Comparison of ENCODE assay signal across 25 mouse cellular contexts in genomic region chr3:28721218-28721617, GRCm38 (mm10). TPM values are rescaled to one million over a fixed set of nuclear protein-coding genes. Genes with fewer than 3 reads are reported as not detected.
DNase-seq lines count a peak whose midpoint lies in the region; ATAC-seq and TF ChIP-seq lines count a peak whose summit lies in the region.
"Had no signal": no experiment of that assay in that cellular context is flagged by ENCODE, and none has a peak within 500 bp of the region (broad histone marks: within the 10 kb centered on the region; RNA-seq: fewer than 3 reads in every experiment).

No protein-coding gene starts in this region.

- H3K4me1 ChIP-seq in kidney, adult 2 months (ENCODE audit: control insufficient read depth, insufficient read depth, low read length): peaks cover 6% of the 10 kb centered on the region; the same call in 1 of the 2 replicates
- peaks cover 46% of the 10 kb centered on the region for H3K4me1 ChIP-seq in liver, adult 2 months (ENCODE audit: control insufficient read depth, insufficient read depth, low read length)
- H3K4me1 ChIP-seq in liver, embryonic 12.5 days: 0 out of 2 replicates have a peak, but pooled peaks cover 9% of the 10 kb centered on the region
- peaks cover 5% of the 10 kb centered on the region; the same call in 1 of the 2 replicates for H3K4me1 ChIP-seq in lung, postnatal 0 days (ENCODE audit: insufficient read depth, low read depth, low read length)
- H3K4me1 ChIP-seq: embryonic facial prominence, embryonic 13.5 days; forebrain, embryonic 10.5 days; forebrain, embryonic 15.5 days; heart, embryonic 10.5 days; limb, embryonic 12.5 days; midbrain, embryonic 13.5 days; neural tube, embryonic 13.5 days had no signal

- H3K4me3 ChIP-seq in kidney, adult 2 months (ENCODE audit: insufficient read depth, low read depth, low read length): peak overlapping the region; percentile 9
- H3K4me3 ChIP-seq in liver, adult 2 months (ENCODE audit: insufficient read depth, low read depth, low read length): no peak overlapping the region
- no peak overlapping the region for H3K4me3 ChIP-seq in liver, embryonic 12.5 days
- H3K4me3 ChIP-seq in lung, postnatal 0 days (ENCODE audit: low read depth, low read length): no peak overlapping the region
- H3K4me3 ChIP-seq: embryonic facial prominence, embryonic 13.5 days; forebrain, embryonic 10.5 days; forebrain, embryonic 15.5 days; heart, embryonic 10.5 days; heart, embryonic 15.5 days; limb, embryonic 12.5 days; midbrain, embryonic 13.5 days; neural tube, embryonic 13.5 days had no signal

- H3K79me2 ChIP-seq in liver, adult 2 months (ENCODE audit: control insufficient read depth, insufficient read depth, low read length): no peaks in the 10 kb centered on the region

- 26% methylated on average over 5 of the region's 5 CpGs for WGBS in kidney, adult 2 months
- 19% methylated on average over 5 of the region's 5 CpGs for WGBS in liver, adult 2 months
- 65% methylated on average over 5 of the region's 5 CpGs for WGBS in liver, embryonic 12.5 days (ENCODE audit: insufficient replicate concordance)
- WGBS in lung, postnatal 0 days: 21% methylated on average over 5 of the region's 5 CpGs

- DNase-seq in kidney, adult 2 months: peak; percentile 62
- DNase-seq in kidney, postnatal 4 days: no peak
- DNase-seq in liver, adult 2 months (ENCODE audit: extremely low read depth, low read depth, low spot score): peak; percentile 77
- peak; percentile 21 for DNase-seq in lung, postnatal 0 days (ENCODE audit: low spot score)
- no peak for DNase-seq in lung, postnatal 36 days
- no peak for DNase-seq in cerebellum, postnatal 36 days
- DNase-seq: cerebellum, adult 11 months; cerebellum, adult 9-11 months; gastrocnemius, postnatal 25 days; right cerebral cortex, postnatal 4 days had no signal

- no peak overlapping the region for H3K4me2 ChIP-seq in liver, embryonic 12.5 days
- no peak overlapping the region for H3K4me2 ChIP-seq in lung, postnatal 0 days (replicated peaks; ENCODE audit: low read depth, low read length)
- H3K4me2 ChIP-seq: embryonic facial prominence, embryonic 13.5 days; forebrain, embryonic 15.5 days; heart, embryonic 15.5 days; limb, embryonic 12.5 days; lung, embryonic 14.5 days; midbrain, embryonic 13.5 days; neural tube, embryonic 13.5 days had no signal

- H3K36me3 ChIP-seq in kidney, adult 2 months (ENCODE audit: control insufficient read depth, insufficient read depth, low read length): peaks cover 2% of the 10 kb centered on the region; the same call in 1 of the 2 replicates
- peaks cover 48% of the 10 kb centered on the region for H3K36me3 ChIP-seq in liver, adult 2 months (ENCODE audit: control insufficient read depth, insufficient read depth, low read length)
- H3K36me3 ChIP-seq in liver, embryonic 12.5 days: no peaks in the 10 kb centered on the region
- H3K36me3 ChIP-seq in lung, postnatal 0 days (ENCODE audit: insufficient read depth, low read length): no peaks in the 10 kb centered on the region
- H3K36me3 ChIP-seq: embryonic facial prominence, embryonic 13.5 days; forebrain, embryonic 10.5 days; forebrain, embryonic 15.5 days; heart, embryonic 10.5 days; heart, embryonic 15.5 days; limb, embryonic 12.5 days; midbrain, embryonic 13.5 days; neural tube, embryonic 13.5 days had no signal

- no peaks in the 10 kb centered on the region for H3K27me3 ChIP-seq in kidney, adult 2 months (replicated peaks; ENCODE audit: control insufficient read depth, insufficient read depth, low read length)
- no peaks in the 10 kb centered on the region for H3K27me3 ChIP-seq in liver, adult 2 months (ENCODE audit: control insufficient read depth, insufficient read depth, low read length)
- no peaks in the 10 kb centered on the region for H3K27me3 ChIP-seq in liver, embryonic 12.5 days (replicated peaks)
- H3K27me3 ChIP-seq in lung, postnatal 0 days (replicated peaks; ENCODE audit: insufficient read depth, low read length): no peaks in the 10 kb centered on the region
- H3K27me3 ChIP-seq: embryonic facial prominence, embryonic 13.5 days; forebrain, embryonic 15.5 days; heart, embryonic 15.5 days; limb, embryonic 12.5 days; midbrain, embryonic 13.5 days; neural tube, embryonic 13.5 days had no signal

- no peak for TF ChIP-seq EP300 in lung, postnatal 0 days (IDR thresholded peaks at IDR 0.05)

- peak overlapping the region; percentile 84 for H3K27ac ChIP-seq in kidney, adult 2 months (ENCODE audit: insufficient read depth, low read depth, low read length)
- peak overlapping the region; percentile 95 for H3K27ac ChIP-seq in liver, adult 2 months (replicated peaks; ENCODE audit: insufficient read depth, low read depth, low read length)
- no peak overlapping the region for H3K27ac ChIP-seq in liver, embryonic 12.5 days
- no peak overlapping the region for H3K27ac ChIP-seq in lung, postnatal 0 days (ENCODE audit: low read length)
- H3K27ac ChIP-seq: embryonic facial prominence, embryonic 13.5 days; forebrain, embryonic 10.5 days; forebrain, embryonic 15.5 days; heart, embryonic 10.5 days; heart, embryonic 15.5 days; limb, embryonic 12.5 days; macrophage; midbrain, embryonic 13.5 days; neural tube, embryonic 13.5 days had no signal

- no peak for ATAC-seq in liver, embryonic 12.5 days
- ATAC-seq in lung, postnatal 0 days: peak; percentile 46
- ATAC-seq: forebrain, embryonic 15.5 days; hindbrain, embryonic 16.5 days; midbrain, embryonic 13.5 days had no signal

- TF ChIP-seq POLR2A in kidney, adult 2 months (IDR thresholded peaks at IDR 0.05; ENCODE audit: low read depth, low read length): no peak
- TF ChIP-seq POLR2A in liver, adult 2 months (IDR thresholded peaks at IDR 0.05; ENCODE audit: extremely low read depth, insufficient read depth, low read length): no peak

- no peaks in the 10 kb centered on the region for H3K9me3 ChIP-seq in liver, embryonic 12.5 days (replicated peaks)
- H3K9me3 ChIP-seq in lung, postnatal 0 days (ENCODE audit: low read length): no peaks in the 10 kb centered on the region
- H3K9me3 ChIP-seq: embryonic facial prominence, embryonic 13.5 days; forebrain, embryonic 10.5 days; forebrain, embryonic 15.5 days; heart, embryonic 10.5 days; heart, embryonic 15.5 days; limb, embryonic 12.5 days; midbrain, embryonic 13.5 days; neural tube, embryonic 13.5 days had no signal

- no peak overlapping the region for H3K9ac ChIP-seq in liver, adult 2 months (ENCODE audit: low read depth, low read length)
- no peak overlapping the region for H3K9ac ChIP-seq in liver, embryonic 12.5 days
- H3K9ac ChIP-seq in lung, postnatal 0 days (replicated peaks; ENCODE audit: low read depth): no peak overlapping the region
- H3K9ac ChIP-seq: embryonic facial prominence, embryonic 13.5 days; forebrain, embryonic 15.5 days; heart, embryonic 15.5 days; limb, embryonic 12.5 days; lung, embryonic 14.5 days; midbrain, embryonic 13.5 days; neural tube, embryonic 13.5 days had no signal

- no peak for TF ChIP-seq CTCF in kidney, adult 2 months (conservative IDR thresholded peaks at IDR 0.05; ENCODE audit: insufficient read depth, insufficient read length, low read depth, low read length)
- no peak for TF ChIP-seq CTCF in liver, adult 2 months (IDR thresholded peaks at IDR 0.05; ENCODE audit: low read depth, low read length)
- no peak for TF ChIP-seq CTCF in lung, postnatal 0 days (IDR thresholded peaks at IDR 0.05)

RNA-seq across cellular contexts. Expression of gene Slc2a2, which starts 23.5 kb away (rescaled TPM):
- 114 and 127 TPM in 2 replicates for polyA plus RNA-seq in kidney, adult 2 months (2012; rRNA removed)
- 229 and 337 TPM in 2 replicates for total RNA-seq in liver, adult 2 months (2014; rRNA removed)
- 135 and 208 TPM in 2 replicates for polyA plus RNA-seq in liver, adult 2 months (2012; rRNA removed)
- 17.7 and 19.5 TPM in 2 replicates for polyA plus RNA-seq in liver, embryonic 12.5 days (2016; fragmentation: Nextera tagmentation; extraction: Ambion mirVana)
- 0.24 and 0.29 TPM in 2 replicates for polyA plus RNA-seq in lung, postnatal 0 days (2015; fragmentation: Nextera tagmentation; extraction: Ambion mirVana)
- total RNA-seq: common myeloid progenitor, adult 5-6 weeks; gastrocnemius, postnatal 25 days; heart, postnatal 25 days; left cerebral cortex, postnatal 10 days had no signal
- polyA plus RNA-seq: limb, embryonic 12.5 days; macrophage; midbrain, embryonic 13.5 days had no signal

RNA-seq across cellular contexts. Expression of gene Eif5a2, which starts 59.9 kb away (rescaled TPM):
- 1.1 and 1.2 TPM in 2 replicates for polyA plus RNA-seq in kidney, adult 2 months (2012; rRNA removed)
- 0.46 and 0.47 TPM in 2 replicates for total RNA-seq in liver, adult 2 months (2014; rRNA removed)
- polyA plus RNA-seq in liver, adult 2 months (2012; rRNA removed): 0.02 and 0.09 TPM in 2 replicates
- polyA plus RNA-seq in liver, embryonic 12.5 days (2016; fragmentation: Nextera tagmentation; extraction: Ambion mirVana): 9.4 and 9.6 TPM in 2 replicates
- 4.7 and 6.2 TPM in 2 replicates for polyA plus RNA-seq in lung, postnatal 0 days (2015; fragmentation: Nextera tagmentation; extraction: Ambion mirVana)

Comparison
In these comparisons a context has a peak if more than half of its experiments do, and no peak if none do; other contexts are left out.
1. DNase-seq: peak in kidney, adult 2 months (single experiment), liver, adult 2 months (single experiment) and lung, postnatal 0 days (single experiment); none in kidney, postnatal 4 days (0 of 2), lung, postnatal 36 days (single experiment) and cerebellum, postnatal 36 days (0 of 2).
2. H3K27ac ChIP-seq: peak in kidney, adult 2 months (single experiment) and liver, adult 2 months (single experiment); none in liver, embryonic 12.5 days (single experiment) and lung, postnatal 0 days (single experiment).
3. RNA of gene Slc2a2, which starts 23.5 kb away (polyA plus RNA-seq): 135 to 208 TPM in liver, adult 2 months, 114 to 127 TPM in kidney, adult 2 months and 17.7 to 19.5 TPM in liver, embryonic 12.5 days; 0.24 to 0.29 TPM in lung, postnatal 0 days; every median in the first group is over 10 times any median in the second.